In the genomic region with DNA sequence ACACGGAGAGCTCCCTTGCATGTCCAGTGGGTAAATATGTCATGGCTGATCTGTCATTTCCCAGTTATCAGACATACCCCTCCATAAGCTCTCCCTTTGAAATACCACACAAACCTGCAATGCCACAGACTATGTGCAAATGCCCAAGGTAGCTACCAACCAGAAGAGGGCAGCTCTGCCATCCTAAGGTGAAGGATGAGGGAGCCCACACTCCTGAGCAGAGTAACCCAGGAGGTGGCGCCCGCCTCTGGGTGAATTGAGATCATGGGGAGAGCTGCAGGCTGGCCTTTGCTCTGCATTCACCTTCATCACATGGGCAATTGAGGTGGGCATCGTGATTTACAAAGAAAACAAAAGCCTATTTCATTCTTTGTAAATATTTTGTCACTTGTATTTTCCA, we compare ENCODE assay signal across 8 mouse cellular contexts. TPM values are rescaled to one million over a fixed set of nuclear protein-coding genes. Genes with fewer than 3 reads are reported as not detected.
A peak's percentile ranks its signal among the peaks of the same experiment; 100 is the strongest.
DNase-seq lines count a peak whose midpoint lies in the region; ATAC-seq and TF ChIP-seq lines count a peak whose summit lies in the region.

No protein-coding gene starts in this region.

- H3K27ac ChIP-seq in midbrain, postnatal 0 days (ENCODE audit: low read depth, low read length) = no peak overlapping the region
- no peak overlapping the region for H3K27ac ChIP-seq in midbrain, embryonic 15.5 days
- H3K27ac ChIP-seq in testis, adult 2 months (ENCODE audit: control insufficient read depth, insufficient read depth, low read depth, low read length) = no peak overlapping the region
- H3K27ac ChIP-seq in forebrain, embryonic 11.5 days (ENCODE audit: low read depth, low read length) = no peak overlapping the region

- no peak for TF ChIP-seq POLR2A in testis, adult 2 months (IDR thresholded peaks at IDR 0.05; ENCODE audit: control insufficient read depth, low read depth, low read length)

- ATAC-seq in midbrain, postnatal 0 days (ENCODE audit: low FRiP score) = no peak
- no peak for ATAC-seq in midbrain, embryonic 15.5 days (replicated peaks)
- ATAC-seq in megakaryocyte-erythroid progenitor cell, adult 5-6 weeks (replicated peaks; ENCODE audit: low FRiP score, low TSS enrichment, poor library complexity, severe bottlenecking) = peak; percentile 63
- ATAC-seq in forebrain, embryonic 11.5 days (replicated peaks; ENCODE audit: low FRiP score) = no peak

- 26% methylated on average over 4 of the region's 4 CpGs for WGBS in midbrain, postnatal 0 days
- 27% methylated on average over 4 of the region's 4 CpGs for WGBS in midbrain, embryonic 15.5 days
- 30% methylated on average over 4 of the region's 4 CpGs for WGBS in forebrain, embryonic 11.5 days

- H3K4me1 ChIP-seq in midbrain, postnatal 0 days (ENCODE audit: insufficient read depth, low read length) = no peaks in the 10 kb centered on the region
- peaks cover 7% of the 10 kb centered on the region for H3K4me1 ChIP-seq in midbrain, embryonic 15.5 days
- peaks cover 4% of the 10 kb centered on the region for H3K4me1 ChIP-seq in testis, adult 2 months (ENCODE audit: control insufficient read depth, insufficient read depth, low read length)
- H3K4me1 ChIP-seq in forebrain, embryonic 11.5 days (replicated peaks; ENCODE audit: control insufficient read depth, insufficient read depth, low read length) = peaks cover 2% of the 10 kb centered on the region; the same call in 1 of the 2 replicates

- TF ChIP-seq CTCF in midbrain, postnatal 0 days (IDR thresholded peaks at IDR 0.05) = peak; percentile 68
- TF ChIP-seq CTCF in testis, adult 2 months (IDR thresholded peaks at IDR 0.05; ENCODE audit: control insufficient read depth, insufficient read depth, insufficient replicate concordance, low read depth, low read length) = peak; percentile 37; the same call in 1 of the 2 replicates

- H3K9ac ChIP-seq in midbrain, postnatal 0 days (replicated peaks; ENCODE audit: low read length, poor library complexity, severe bottlenecking) = no peak overlapping the region
- H3K9ac ChIP-seq in midbrain, embryonic 15.5 days = no peak overlapping the region
- H3K9ac ChIP-seq in forebrain, embryonic 11.5 days (ENCODE audit: low read length) = no peak overlapping the region

- H3K9me3 ChIP-seq in midbrain, postnatal 0 days (ENCODE audit: low read length) = no peaks in the 10 kb centered on the region
- H3K9me3 ChIP-seq in midbrain, embryonic 15.5 days = no peaks in the 10 kb centered on the region
- no peaks in the 10 kb centered on the region for H3K9me3 ChIP-seq in forebrain, embryonic 11.5 days (ENCODE audit: control insufficient read depth, low read length)

- DNase-seq in midbrain, postnatal 0 days (ENCODE audit: low spot score) = peak; percentile 48
- DNase-seq in adrenal gland, adult 8-10 months = peak; percentile 54
- DNase-seq in frontal cortex, postnatal 25 days (ENCODE audit: low spot score in 2 of 2) = peak; percentile 40 to 58
- DNase-seq in layer of hippocampus, adult 8-10 months (ENCODE audit: low spot score in 2 of 2) = peak; percentile 59 to 68
- no peak for DNase-seq in forebrain, embryonic 11.5 days (ENCODE audit: low spot score)

- H3K4me3 ChIP-seq in midbrain, postnatal 0 days (ENCODE audit: low read depth, low read length) = no peak overlapping the region
- no peak overlapping the region for H3K4me3 ChIP-seq in midbrain, embryonic 15.5 days
- H3K4me3 ChIP-seq in testis, adult 2 months (ENCODE audit: control insufficient read depth, low read depth, low read length) = peak overlapping the region; percentile 2; the same call in 1 of the 2 replicates
- H3K4me3 ChIP-seq in forebrain, embryonic 11.5 days (ENCODE audit: low read depth, low read length) = no peak overlapping the region

- H3K4me2 ChIP-seq in midbrain, postnatal 0 days (ENCODE audit: low read depth, low read length, poor library complexity, severe bottlenecking) = no peak overlapping the region
- H3K4me2 ChIP-seq in midbrain, embryonic 15.5 days = no peak overlapping the region
- no peak overlapping the region for H3K4me2 ChIP-seq in forebrain, embryonic 11.5 days (ENCODE audit: low read depth, low read length, severe bottlenecking)

- H3K36me3 ChIP-seq in midbrain, postnatal 0 days (ENCODE audit: insufficient read depth, low read length) = no peaks in the 10 kb centered on the region
- H3K36me3 ChIP-seq in midbrain, embryonic 15.5 days (replicated peaks) = no peaks in the 10 kb centered on the region
- H3K36me3 ChIP-seq in testis, adult 2 months (ENCODE audit: control insufficient read depth, insufficient read depth, low read length) = no peaks in the 10 kb centered on the region
- no peaks in the 10 kb centered on the region for H3K36me3 ChIP-seq in forebrain, embryonic 11.5 days (ENCODE audit: control insufficient read depth, insufficient read depth, low read length)

- H3K27me3 ChIP-seq in midbrain, postnatal 0 days (ENCODE audit: insufficient read depth, low read length) = no peaks in the 10 kb centered on the region; the same call in 1 of the 2 replicates
- H3K27me3 ChIP-seq in midbrain, embryonic 15.5 days (replicated peaks) = no peaks in the 10 kb centered on the region
- no peaks in the 10 kb centered on the region for H3K27me3 ChIP-seq in testis, adult 2 months (ENCODE audit: control insufficient read depth, insufficient read depth, low read length)
- H3K27me3 ChIP-seq in forebrain, embryonic 11.5 days (ENCODE audit: control insufficient read depth, insufficient read depth, low read length) = no peaks in the 10 kb centered on the region

RNA-seq across cellular contexts. Expression of a gene that starts 4.5 kb away (rescaled TPM):
- total RNA-seq in midbrain, postnatal 0 days (2014; rRNA removed) = 42.1 and 51.3 TPM in 2 replicates
- polyA plus RNA-seq in midbrain, postnatal 0 days (2015; fragmentation: Nextera tagmentation; extraction: Ambion mirVana) = 34.9 and 39.0 TPM in 2 replicates
- 56.0 and 58.5 TPM in 2 replicates for polyA plus RNA-seq in midbrain, embryonic 15.5 days (2015; fragmentation: Nextera tagmentation; extraction: Ambion mirVana)
- 10 to 100 TPM; 49.6 to 86.9 (median 68.3) TPM for total RNA-seq in adrenal gland, adult 8-10 months (2022)
- 10 to 100 TPM; 49.3 to 59.4 (median 57.4) TPM for total RNA-seq in layer of hippocampus, adult 8-10 months (2022)
- total RNA-seq in megakaryocyte-erythroid progenitor cell, adult 5-6 weeks (2014; fragmentation: Nextera tagmentation) = 79.6 and 114 TPM in 2 replicates
- 58.8 and 83.3 TPM in 2 replicates for total RNA-seq in megakaryocyte-erythroid progenitor cell, adult 5-6 weeks (2017)
- 67.1 and 67.8 TPM in 2 replicates for polyA plus RNA-seq in testis, adult 2 months (2012; rRNA removed)
- 67.3 and 70.8 TPM in 2 replicates for polyA plus RNA-seq in forebrain, embryonic 11.5 days (2014; fragmentation: Nextera tagmentation; extraction: Ambion mirVana)

RNA-seq across cellular contexts. Expression of a gene that starts 9.3 kb away (rescaled TPM):
- total RNA-seq in midbrain, postnatal 0 days (2014; rRNA removed) = 133 and 162 TPM in 2 replicates
- 22.4 and 25.8 TPM in 2 replicates for polyA plus RNA-seq in midbrain, postnatal 0 days (2015; fragmentation: Nextera tagmentation; extraction: Ambion mirVana)
- 34.6 and 35.1 TPM in 2 replicates for polyA plus RNA-seq in midbrain, embryonic 15.5 days (2015; fragmentation: Nextera tagmentation; extraction: Ambion mirVana)
- total RNA-seq in adrenal gland, adult 8-10 months (2022) = 10 to 100 TPM; 42.2 to 60.4 (median 53.7) TPM
- total RNA-seq in layer of hippocampus, adult 8-10 months (2022) = 100 to 1,000 TPM in 3 of 4 experiments, 10 to 100 TPM in 1; 89.5 to 110 (median 108) TPM
- total RNA-seq in megakaryocyte-erythroid progenitor cell, adult 5-6 weeks (2014; fragmentation: Nextera tagmentation) = 31.6 and 33.3 TPM in 2 replicates
- 9.4 and 10.0 TPM in 2 replicates for total RNA-seq in megakaryocyte-erythroid progenitor cell, adult 5-6 weeks (2017)
- polyA plus RNA-seq in testis, adult 2 months (2012; rRNA removed) = 216 and 228 TPM in 2 replicates
- polyA plus RNA-seq in forebrain, embryonic 11.5 days (2014; fragmentation: Nextera tagmentation; extraction: Ambion mirVana) = 24.7 and 25.6 TPM in 2 replicates

RNA-seq across cellular contexts. Expression of a gene that starts 28.7 kb away (rescaled TPM):
- total RNA-seq in midbrain, postnatal 0 days (2014; rRNA removed) = 79.0 and 81.6 TPM in 2 replicates
- 58.4 and 61.9 TPM in 2 replicates for polyA plus RNA-seq in midbrain, postnatal 0 days (2015; fragmentation: Nextera tagmentation; extraction: Ambion mirVana)
- polyA plus RNA-seq in midbrain, embryonic 15.5 days (2015; fragmentation: Nextera tagmentation; extraction: Ambion mirVana) = 57.4 and 60.2 TPM in 2 replicates
- total RNA-seq in adrenal gland, adult 8-10 months (2022) = 10 to 100 TPM; 21.5 to 30.9 (median 24.2) TPM
- 10 to 100 TPM; 55.3 to 61.7 (median 58.9) TPM for total RNA-seq in layer of hippocampus, adult 8-10 months (2022)
- 4.2 and 6.5 TPM in 2 replicates for total RNA-seq in megakaryocyte-erythroid progenitor cell, adult 5-6 weeks (2014; fragmentation: Nextera tagmentation)
- total RNA-seq in megakaryocyte-erythroid progenitor cell, adult 5-6 weeks (2017) = 5.0 and 8.7 TPM in 2 replicates
- polyA plus RNA-seq in testis, adult 2 months (2012; rRNA removed) = 5.5 and 7.5 TPM in 2 replicates
- polyA plus RNA-seq in forebrain, embryonic 11.5 days (2014; fragmentation: Nextera tagmentation; extraction: Ambion mirVana) = 26.7 and 27.8 TPM in 2 replicates
